Mouse (Mus musculus) ZHBTc4 (cell line): ENCODE measurements around the gene Rad9a.

Experiments
- DNase-seq: peaks from one replicate; pipeline ENCODE4 v3.0.0-alpha.2; 2011; ENCODE audit warnings: low read depth, low spot score

Rad9a gene

DNA sequence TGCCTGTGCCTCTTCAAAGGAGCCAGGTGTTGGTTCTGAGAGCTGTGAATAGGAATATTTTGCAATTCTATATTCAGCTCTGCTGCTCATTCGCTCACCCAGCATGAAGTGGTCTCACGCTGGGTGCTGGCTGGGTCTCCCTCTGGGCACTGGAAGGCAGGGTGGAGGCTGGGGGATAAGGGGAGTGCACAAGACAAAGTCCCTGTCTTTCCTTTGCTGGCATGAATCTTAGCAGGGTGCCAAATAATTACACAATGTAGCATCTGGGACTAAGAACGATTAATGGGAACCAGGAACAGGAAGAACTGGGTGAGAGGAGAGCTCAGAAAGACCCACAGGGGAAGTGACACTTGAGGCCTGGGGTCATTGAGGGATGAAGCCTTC is 54.4 kb downstream of the Rad9a start:
- no peak for DNase-seq

DNA sequence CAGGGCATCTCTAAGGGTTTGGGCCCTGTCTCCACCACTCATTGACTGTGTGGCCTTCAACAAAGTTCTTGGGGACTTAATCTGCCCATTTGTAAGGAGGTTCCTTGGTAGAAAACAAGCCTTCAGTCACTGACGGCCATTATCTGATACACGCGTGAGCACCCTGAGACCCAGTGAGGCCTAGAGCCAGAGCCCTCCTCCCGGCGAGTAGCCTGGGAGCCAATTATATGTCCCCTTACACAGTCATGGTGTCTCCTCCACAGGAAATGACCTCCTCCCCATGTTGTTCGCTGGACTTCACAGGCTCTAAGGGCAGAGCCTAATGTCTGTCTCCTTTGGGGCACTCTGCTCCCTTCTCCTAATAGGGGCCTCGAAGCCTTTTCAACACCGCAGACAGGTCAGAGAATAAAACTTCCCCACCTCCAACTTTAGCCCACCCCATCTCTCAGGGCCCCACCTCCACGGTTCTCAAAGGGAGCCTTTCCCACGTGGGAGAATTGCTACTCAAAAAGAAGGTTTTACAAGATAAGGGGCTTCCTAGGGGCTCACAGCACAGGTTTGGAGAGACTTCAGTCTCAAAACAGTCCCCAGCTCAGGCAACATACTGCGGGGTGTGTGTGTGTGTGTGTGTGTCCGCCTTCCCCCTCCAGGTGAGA is 55.0 kb downstream of the Rad9a start:
- no peak for DNase-seq

DNA sequence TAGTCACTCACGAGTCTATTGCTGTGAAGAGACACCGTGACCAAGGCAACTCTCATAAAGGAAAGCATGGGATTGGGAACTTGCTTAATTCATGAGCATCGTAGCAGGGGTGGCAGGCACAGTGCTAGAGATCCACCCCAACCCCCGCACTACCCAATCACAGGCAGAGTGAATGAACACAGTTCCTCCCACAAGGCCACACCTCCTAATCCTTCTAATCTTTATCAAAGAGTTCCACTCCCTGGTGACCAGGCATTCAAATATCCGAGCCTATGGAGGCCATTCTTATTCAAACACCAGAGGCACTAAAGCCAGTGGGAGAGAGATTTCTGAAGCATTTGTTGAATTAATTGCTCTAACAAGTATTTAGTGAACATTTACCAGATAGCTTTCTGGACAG is 55.5 kb downstream of the Rad9a start:
- peak; percentile 62 for DNase-seq
